Mouse (Mus musculus) ES-E14 (cell line): ENCODE results near the gene Tgfb1.

Experiments used
- CHD2 ChIP-seq: IDR thresholded peaks from 2 replicates; pipeline ENCODE4 v1.6.1; 2014; ENCODE audit warnings: mild to moderate bottlenecking, low read depth, low read length, inconsistent platforms
- MAFK ChIP-seq: IDR thresholded peaks from 2 replicates; pipeline ENCODE4 v1.6.1; 2014; ENCODE audit warnings: mild to moderate bottlenecking, low read depth, low read length, inconsistent platforms; ENCODE audit not compliant: insufficient read depth
- ZC3H11A ChIP-seq: IDR thresholded peaks from 2 replicates; pipeline ENCODE4 v1.6.1; 2012; ENCODE audit warnings: low read depth, mild to moderate bottlenecking, inconsistent platforms, low read length, borderline replicate concordance
- ZNF384 ChIP-seq: IDR thresholded peaks from 2 replicates; pipeline ENCODE4 v1.6.1; 2012; ENCODE audit warnings: low read depth, low read length, inconsistent platforms

- TF ChIP-seq CHD2 (no peak), ZNF384 (no peak), MAFK (no peak), ZC3H11A (no peak)
Observed at GRCm38 (mm10) chr7:25709961-25710360, 23.2 kb downstream of the Tgfb1 start.
